Mouse (Mus musculus) v-Abl transformed pro-B cells (cell line): ENCODE measurements around the gene Gga1.

Experiments used
- in situ Hi-C, 2 experiments: fragments of 400-800 bp; cut with MboI; formaldehyde crosslinking; loops; one replicate each; pipeline ENCODE4 v1.15.1; 2025; ENCODE audit not compliant: unreplicated experiment in 2 of 2

Gene Gga1

DNA sequence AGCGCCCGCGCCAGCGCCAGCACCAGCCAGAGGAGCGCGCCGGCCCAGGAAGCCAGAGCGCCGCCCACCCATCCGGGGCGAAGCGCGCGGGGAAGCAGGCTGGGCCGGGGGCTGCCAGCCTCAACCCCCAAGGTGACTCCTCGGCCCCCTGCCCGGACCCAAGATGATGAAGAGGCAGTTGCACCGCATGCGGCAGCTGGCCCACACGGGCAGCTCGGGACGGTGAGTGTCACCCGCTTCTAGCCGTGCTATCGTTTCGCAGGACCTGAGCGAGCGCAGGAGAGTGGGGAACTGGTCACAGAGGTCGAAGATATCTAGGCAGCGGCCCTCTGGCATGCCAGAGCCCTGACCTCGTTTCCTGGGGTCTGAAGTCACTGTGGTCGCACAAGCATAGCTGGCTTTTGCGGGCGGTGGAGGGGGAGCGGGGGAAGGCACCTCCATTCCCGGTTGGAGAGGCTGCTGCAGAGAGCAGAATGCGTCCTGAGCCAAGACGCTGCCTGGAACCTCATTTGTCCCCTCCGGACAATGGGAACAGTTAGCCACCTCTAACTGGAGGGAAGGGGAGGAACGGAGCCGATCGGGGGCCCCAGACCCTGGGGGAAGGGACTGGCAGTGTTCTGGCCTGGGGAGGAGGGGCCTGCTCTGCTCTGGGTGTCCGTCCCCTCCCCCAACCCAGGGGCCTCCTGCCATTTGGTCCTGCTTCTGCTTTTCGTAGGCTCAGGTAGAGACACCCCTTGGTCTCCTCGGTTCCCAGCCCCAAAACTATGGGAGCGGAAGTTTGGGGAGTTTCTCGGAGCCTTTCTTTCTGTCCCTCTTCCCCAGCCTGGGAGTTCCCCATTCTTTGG is 23.0 kb downstream of the Gga1 start, which contains the start of gene Sh3bp1:
Gene Sh3bp1 (plus strand): TSS at position 29 of the 845 bp plus-strand sequence.
- in situ Hi-C loops = loop anchor here (5.0 to 25.0 kb wide), 3 partner anchors 42 to 787 kb away; partner anchors contain the start of genes Gtpbp1 (in 2 of the 2), Josd1 (in 2 of the 2), Maff (in 1 of the 2) and Pla2g6 (in 1 of the 2)

GRCm38 (mm10) chr15:78900585-78901421 is 23.8 kb downstream of the Gga1 start:
- in situ Hi-C loops = loop anchor here in 1 of 2 experiments (5.0 kb wide), 1 partner anchor 41 kb away; no protein-coding TSS in a partner anchor

GRCm38 (mm10) chr15:78901422-78901789 is 24.4 kb downstream of the Gga1 start:
- in situ Hi-C loops = loop anchor here in 1 of 2 experiments (5.0 kb wide), 1 partner anchor 41 kb away; no protein-coding TSS in a partner anchor

- in situ Hi-C loops = loop anchor here in 1 of 2 experiments (5.0 kb wide), 1 partner anchor 39 kb away; no protein-coding TSS in a partner anchor
Measured at GRCm38 (mm10) chr15:78903243-78903642, 26.3 kb downstream of the Gga1 start.

GRCm38 (mm10) chr15:78908399-78908798 is 31.4 kb downstream of the Gga1 start:
- in situ Hi-C loops = no loop called here

DNA sequence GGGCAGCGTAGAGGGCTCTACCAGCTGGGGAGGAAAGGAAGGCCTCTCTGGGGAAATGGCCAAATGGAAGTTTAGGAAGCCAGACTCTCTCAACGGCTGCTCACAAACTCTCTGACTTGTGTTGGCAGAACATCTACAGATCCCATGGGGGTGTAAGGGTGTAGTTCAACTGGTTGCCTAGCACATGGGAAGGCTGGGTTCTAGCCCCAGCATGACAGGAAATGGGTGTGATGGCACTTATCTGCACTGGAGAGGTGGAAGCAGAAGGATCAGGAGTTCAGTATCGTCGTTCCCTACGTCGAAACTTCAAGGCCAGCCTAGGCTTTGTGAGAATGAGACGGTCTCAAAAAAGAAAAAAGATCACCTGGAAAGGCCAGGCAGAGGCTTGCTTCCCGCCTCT is 32.0 kb downstream of the Gga1 start:
- in situ Hi-C loops = no loop called here

DNA sequence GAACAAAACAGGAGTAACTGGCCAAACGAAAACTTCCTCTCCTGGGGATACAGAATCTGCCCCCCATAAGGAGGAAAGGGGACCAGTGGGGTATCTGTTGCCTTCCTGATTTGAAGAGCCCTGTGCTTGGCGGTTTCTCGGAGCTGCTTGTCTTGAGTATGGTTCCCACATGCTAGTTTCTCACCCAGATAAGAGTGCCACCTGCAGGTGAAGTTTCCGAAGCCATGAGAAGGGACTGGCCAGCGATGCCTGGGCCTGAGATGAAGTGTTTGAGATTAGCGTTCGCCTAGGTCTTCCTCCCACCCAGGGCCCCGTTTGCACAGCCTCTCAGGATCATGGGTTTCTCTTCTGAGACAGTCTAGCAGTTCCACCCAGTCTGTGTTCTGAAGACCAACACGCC is 35.0 kb downstream of the Gga1 start:
- in situ Hi-C loops = loop anchor here in 1 of 2 experiments (10.0 kb wide), 1 partner anchor 113 kb away; the partner anchor contains the start of gene H1f0

DNA sequence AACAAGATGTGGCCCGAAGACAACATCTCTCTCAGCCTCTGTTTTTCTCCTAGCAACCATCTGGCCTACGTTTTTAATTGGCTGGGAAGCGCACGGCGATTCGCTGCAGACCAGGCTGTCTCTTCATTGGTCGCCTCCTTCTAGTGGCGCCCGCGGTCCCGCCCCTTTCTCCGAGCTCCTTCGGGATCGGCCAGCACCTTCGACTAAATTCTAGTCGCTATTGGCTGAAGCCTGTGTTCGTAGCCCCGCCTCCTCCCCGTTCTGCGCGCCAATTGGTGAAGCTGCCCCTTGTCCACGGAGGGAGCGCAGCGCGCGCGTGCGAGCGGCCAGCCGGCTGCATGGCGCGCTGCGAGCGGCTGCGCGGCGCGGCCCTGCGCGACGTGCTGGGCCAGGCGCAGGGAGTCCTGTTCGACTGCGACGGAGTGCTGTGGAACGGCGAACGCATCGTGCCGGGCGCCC is 36.7 kb downstream of the Gga1 start, which contains the start of gene Pdxp:
Gene Pdxp (plus strand): TSS at position 288 of the 459 bp plus-strand sequence.
- in situ Hi-C loops = loop anchor here in 1 of 2 experiments (10.0 kb wide), 1 partner anchor 111 kb away; the partner anchor contains the start of gene H1f0

GRCm38 (mm10) chr15:78914091-78914822 is 37.3 kb downstream of the Gga1 start:
- in situ Hi-C loops = loop anchor here in 1 of 2 experiments (10.0 kb wide), 1 partner anchor 111 kb away; the partner anchor contains the start of gene H1f0

DNA sequence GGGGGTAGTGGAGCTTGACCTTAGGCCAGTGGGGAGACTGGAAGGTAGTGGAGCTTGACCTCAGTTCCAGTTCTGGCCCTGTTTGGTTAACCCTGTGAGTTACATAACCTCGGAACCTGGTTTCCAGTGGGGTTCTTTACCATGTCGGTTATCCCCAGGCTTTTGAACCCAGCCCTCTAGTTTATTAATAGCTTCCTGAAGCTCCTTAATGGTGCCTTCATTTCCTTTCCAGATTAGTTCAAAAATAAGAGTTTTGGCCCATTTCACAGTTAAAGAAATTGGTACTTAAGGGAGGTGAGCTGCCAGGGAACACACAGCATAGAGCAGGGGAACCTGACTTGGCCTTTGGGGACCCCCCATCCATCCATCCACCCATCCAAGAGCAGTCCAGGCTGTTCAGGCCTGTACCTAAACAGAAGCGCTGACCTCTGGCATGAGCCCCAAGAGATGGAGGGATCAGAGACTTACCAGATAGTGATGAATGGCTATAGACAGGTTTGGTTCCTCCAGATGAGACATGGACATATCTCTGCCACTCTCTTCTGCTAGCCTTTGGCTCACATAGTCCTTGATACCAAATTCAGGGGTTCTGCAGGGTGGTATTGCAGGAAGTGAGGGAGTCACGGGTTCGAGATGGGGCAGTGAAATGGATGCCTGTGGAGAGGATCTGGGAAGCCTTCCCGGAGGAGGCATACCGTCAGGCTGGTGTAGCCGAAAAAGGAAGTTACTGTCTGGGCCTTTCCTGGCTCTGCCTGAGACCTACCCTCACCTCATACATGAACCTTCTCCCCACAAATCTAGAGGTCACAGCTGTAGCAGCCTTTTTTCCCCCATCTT is 38.1 kb downstream of the Gga1 start:
- in situ Hi-C loops = loop anchor here (5.0 to 10.0 kb wide), 3 partner anchors 110 to 157 kb away; partner anchors contain the start of gene H1f0 (in 1 of the 2)

DNA sequence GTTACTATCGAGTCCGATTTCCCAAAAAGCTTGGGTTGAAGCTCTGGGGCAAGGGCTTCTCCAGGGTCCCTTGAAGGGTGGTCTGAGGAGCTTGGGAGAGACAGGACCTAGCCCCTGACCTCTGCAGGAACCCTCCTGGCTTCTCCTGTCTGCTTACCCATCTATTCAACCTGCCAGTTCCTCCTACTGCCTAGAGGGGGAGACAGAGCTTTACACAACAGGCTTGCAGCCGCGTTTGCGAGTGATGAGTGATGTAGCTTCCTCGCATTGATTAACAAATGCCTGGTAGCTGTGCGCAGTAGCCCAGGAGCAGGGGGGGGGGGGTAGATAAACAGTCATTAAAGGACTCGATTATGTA is 38.6 kb downstream of the Gga1 start:
- in situ Hi-C loops = loop anchor here (5.0 to 10.0 kb wide), 3 partner anchors 109 to 157 kb away; partner anchors contain the start of gene H1f0 (in 1 of the 2)

DNA sequence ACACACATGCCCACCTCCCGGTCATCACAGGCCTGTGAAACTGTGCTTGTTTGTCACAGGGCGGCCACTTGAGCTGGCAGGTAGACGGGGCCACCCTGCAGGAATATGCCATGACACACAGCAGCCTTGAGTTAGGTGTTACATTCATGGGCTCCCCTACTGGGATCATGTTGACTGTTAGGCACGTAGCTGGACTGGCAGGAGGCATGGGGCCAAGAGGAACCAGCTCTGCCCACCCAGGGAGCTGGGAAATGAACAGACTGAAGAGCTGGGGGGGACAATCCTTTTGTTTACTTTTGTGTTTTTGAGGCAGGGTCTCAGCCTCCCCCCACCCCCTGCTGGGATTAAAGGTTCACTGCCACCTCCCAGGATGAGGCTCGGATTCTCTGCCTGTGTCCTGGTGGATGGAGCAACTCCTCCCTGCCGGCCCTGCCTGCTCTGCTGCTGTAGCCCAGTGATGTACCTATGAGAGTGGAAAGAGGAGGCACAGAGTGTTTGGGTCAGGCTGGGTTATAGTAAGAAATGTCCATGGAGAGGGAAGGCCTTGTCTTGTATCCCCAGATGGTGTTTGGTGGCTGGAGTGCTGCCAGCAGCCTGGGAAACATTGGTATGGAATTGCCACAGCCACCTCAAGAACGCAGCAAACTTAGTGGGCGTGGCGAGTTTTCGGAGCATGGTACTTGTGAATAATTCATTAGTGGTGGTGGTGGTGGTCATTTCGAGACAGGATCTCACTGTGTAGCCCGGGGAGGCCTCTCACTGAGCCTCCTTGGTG is 39.2 kb downstream of the Gga1 start:
- in situ Hi-C loops = loop anchor here (5.0 to 10.0 kb wide), 3 partner anchors 109 to 156 kb away; partner anchors contain the start of gene H1f0 (in 1 of the 2)

- in situ Hi-C loops = loop anchor here (5.0 to 10.0 kb wide), 3 partner anchors 107 to 154 kb away; partner anchors contain the start of gene H1f0 (in 1 of the 2)
Measured at GRCm38 (mm10) chr15:78918126-78918525, 41.1 kb downstream of the Gga1 start.

DNA sequence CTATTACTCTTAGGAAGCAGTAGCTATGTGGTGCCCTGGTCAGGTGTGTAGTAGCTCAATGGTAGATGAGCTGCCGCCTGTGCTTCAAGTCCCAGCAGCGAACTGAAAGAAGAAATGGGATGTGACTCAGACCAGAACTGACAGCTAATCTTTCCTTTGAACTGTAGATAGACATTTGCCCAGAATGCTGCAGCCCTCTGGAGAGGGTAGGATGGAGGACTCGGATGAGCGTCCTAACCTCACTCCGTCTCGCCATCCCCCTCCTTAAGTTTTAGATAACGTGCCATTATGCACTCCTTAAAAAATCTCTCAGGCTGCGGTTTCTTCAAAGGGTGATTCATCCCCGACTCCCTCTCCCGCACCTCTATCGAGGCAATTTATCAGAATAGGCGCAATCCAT is 42.9 kb downstream of the Gga1 start:
- in situ Hi-C loops = loop anchor here (5.0 to 10.0 kb wide), 3 partner anchors 105 to 152 kb away; partner anchors contain the start of gene H1f0 (in 1 of the 2)

DNA sequence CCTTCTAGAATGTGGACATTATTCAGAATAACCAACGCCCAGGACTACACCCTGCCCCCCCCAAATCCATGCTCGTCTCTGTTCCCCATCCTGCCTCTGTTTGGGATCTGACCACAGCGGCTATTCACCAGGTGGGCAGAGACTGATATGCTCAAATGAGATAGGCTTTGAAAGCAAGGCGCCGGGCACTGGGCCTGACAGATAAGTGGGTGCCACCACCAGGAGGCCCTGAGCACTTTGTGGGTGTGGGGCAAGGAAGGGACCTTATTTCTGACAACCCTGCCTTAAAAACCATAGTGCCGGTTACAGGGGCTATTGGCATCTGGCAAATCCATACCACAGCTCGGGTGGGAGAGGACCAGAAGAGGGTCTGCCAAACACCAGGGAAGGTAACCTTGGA is 45.7 kb downstream of the Gga1 start:
- in situ Hi-C loops = no loop called here

- in situ Hi-C loops = no loop called here
Measured at GRCm38 (mm10) chr15:78923585-78923984, 46.6 kb downstream of the Gga1 start.

GRCm38 (mm10) chr15:78925129-78925528 is 48.1 kb downstream of the Gga1 start:
- in situ Hi-C loops = no loop called here
